Comparison of ENCODE assay signal across 8 mouse cellular contexts in the genomic region with DNA sequence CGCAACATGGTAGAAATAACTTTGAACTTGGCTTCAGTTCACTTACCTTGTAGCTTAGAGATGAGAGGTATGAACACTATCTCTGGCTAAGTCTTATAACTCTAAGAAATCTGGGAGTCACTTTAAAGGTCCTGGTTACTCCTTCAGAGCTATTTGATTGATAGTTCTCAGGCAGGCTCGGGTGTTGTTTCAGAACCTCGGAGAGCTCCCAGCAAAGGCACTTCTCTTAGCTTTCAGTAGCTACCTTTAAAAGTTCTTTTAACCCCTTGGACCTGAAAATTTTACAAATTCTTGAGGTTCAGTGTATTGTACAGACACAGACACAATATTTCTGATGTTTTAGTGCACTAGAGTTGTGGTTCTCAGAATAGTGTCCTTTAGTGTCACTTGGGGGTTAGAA. TPM values are rescaled to one million over a fixed set of nuclear protein-coding genes. Genes with fewer than 3 reads are reported as not detected.
DNase-seq lines count a peak whose midpoint lies in the region; ATAC-seq and TF ChIP-seq lines count a peak whose summit lies in the region.

No protein-coding gene starts in this region.

- TF ChIP-seq POLR2A in spleen, adult 2 months (IDR thresholded peaks at IDR 0.05; ENCODE audit: low read depth, low read length), result no peak

- no peak overlapping the region for H3K9ac ChIP-seq in midbrain, embryonic 13.5 days (replicated peaks)

- H3K27me3 ChIP-seq in spleen, adult 2 months (ENCODE audit: control insufficient read depth, insufficient read depth, low read length), result no peaks in the 10 kb centered on the region
- no peaks in the 10 kb centered on the region for H3K27me3 ChIP-seq in midbrain, embryonic 13.5 days

- ATAC-seq in CD4-positive, CD25-positive, alpha-beta regulatory T cell, adult 4 months, result no peak
- ATAC-seq in megakaryocyte, adult 5-6 weeks (ENCODE audit: poor library complexity, severe bottlenecking), result no peak
- ATAC-seq in midbrain, embryonic 13.5 days, result no peak

- peak; percentile 53 for DNase-seq in CD4-positive, CD25-positive, alpha-beta regulatory T cell, adult 2 months (ENCODE audit: low read depth, low spot score)
- peak; percentile 8 to 27 for DNase-seq in spleen, adult 2 months (ENCODE audit: low read depth in 1 of 2, low spot score in 2 of 2)
- no peak for DNase-seq in spleen, postnatal 4 days (ENCODE audit: low spot score in 2 of 2)
- DNase-seq in kidney, postnatal 25 days, result peak; percentile 50 to 73
- DNase-seq in thymus, postnatal 4 days, result peak; percentile 62

- no peak overlapping the region for H3K4me2 ChIP-seq in midbrain, embryonic 13.5 days (replicated peaks)

- WGBS in spleen, adult 2 months, result 72% methylated on average over 3 of the region's 3 CpGs
- 68% methylated on average over 3 of the region's 3 CpGs for WGBS in midbrain, embryonic 13.5 days

- no peaks in the 10 kb centered on the region for H3K9me3 ChIP-seq in midbrain, embryonic 13.5 days

- no peak overlapping the region for H3K4me3 ChIP-seq in spleen, adult 2 months (ENCODE audit: extremely low read depth, insufficient read depth, insufficient read length)
- no peak overlapping the region for H3K4me3 ChIP-seq in midbrain, embryonic 13.5 days (replicated peaks)

- no peaks in the 10 kb centered on the region for H3K36me3 ChIP-seq in spleen, adult 2 months (ENCODE audit: control insufficient read depth, insufficient read depth, low read length)
- H3K36me3 ChIP-seq in midbrain, embryonic 13.5 days, result no peaks in the 10 kb centered on the region

- no peaks in the 10 kb centered on the region for H3K4me1 ChIP-seq in spleen, adult 2 months (ENCODE audit: control insufficient read depth, insufficient read depth, insufficient read length)
- peaks cover 6% of the 10 kb centered on the region; the same call in 1 of the 2 replicates for H3K4me1 ChIP-seq in midbrain, embryonic 13.5 days (replicated peaks)

- TF ChIP-seq CTCF in spleen, adult 2 months (IDR thresholded peaks at IDR 0.05; ENCODE audit: extremely low read depth, insufficient read depth, insufficient read length, insufficient replicate concordance), result no peak

- no peak overlapping the region for H3K27ac ChIP-seq in spleen, adult 2 months (ENCODE audit: insufficient read depth, low read length)
- no peak overlapping the region for H3K27ac ChIP-seq in midbrain, embryonic 13.5 days

RNA-seq across cellular contexts. Expression of a gene that starts 52.3 kb away (rescaled TPM):
- 10 to 100 TPM; 11.0 to 12.5 TPM for polyA plus RNA-seq in CD4-positive, CD25-positive, alpha-beta regulatory T cell, adult 4 months (2017; shearing (Covaris generic))
- 5.5 and 5.7 TPM in 2 replicates for polyA plus RNA-seq in spleen, adult 2 months (2012; rRNA removed)
- 31.5 and 36.2 TPM in 2 replicates for total RNA-seq in megakaryocyte, adult 5-6 weeks (2015)
- 43.7 and 46.8 TPM in 2 replicates for total RNA-seq in megakaryocyte, adult 5-6 weeks (2017)
- 13.6 and 15.1 TPM in 2 replicates for polyA plus RNA-seq in midbrain, embryonic 13.5 days (2015; fragmentation: Nextera tagmentation; extraction: Ambion mirVana)

Comparison
In these comparisons a context has a peak if more than half of its experiments do, and no peak if none do; other contexts are left out.
1. DNase-seq: peak in CD4-positive, CD25-positive, alpha-beta regulatory T cell, adult 2 months (single experiment), spleen, adult 2 months (2 of 2), kidney, postnatal 25 days (2 of 2) and thymus, postnatal 4 days (single experiment); none in spleen, postnatal 4 days (0 of 2).